Mouse (Mus musculus) MN1 (cell line): ENCODE results near the gene Khdc1a.
"Not testable (repeated sequence)": the region's sequence is repeated elsewhere in the genome, so short reads cannot be mapped to it uniquely, and the experiment has no call there.

Experiments used
- DNase-seq: peaks from one replicate; pipeline ENCODE4 v3.0.0-alpha.2; 2016; ENCODE audit warnings: low spot score

Khdc1a gene

GRCm38 (mm10) chr1:21349341-21349740 is at the start of gene Khdc1a:
Khdc1a (plus strand) TSS chr1:21349641.
- no peak for DNase-seq

GRCm38 (mm10) chr1:21299826-21300225 is 49.6 kb upstream of the Khdc1a start:
- DNase-seq: no peak

- no peak for DNase-seq
Observed at GRCm38 (mm10) chr1:21301686-21302085, 47.8 kb upstream of the Khdc1a start.

DNA sequence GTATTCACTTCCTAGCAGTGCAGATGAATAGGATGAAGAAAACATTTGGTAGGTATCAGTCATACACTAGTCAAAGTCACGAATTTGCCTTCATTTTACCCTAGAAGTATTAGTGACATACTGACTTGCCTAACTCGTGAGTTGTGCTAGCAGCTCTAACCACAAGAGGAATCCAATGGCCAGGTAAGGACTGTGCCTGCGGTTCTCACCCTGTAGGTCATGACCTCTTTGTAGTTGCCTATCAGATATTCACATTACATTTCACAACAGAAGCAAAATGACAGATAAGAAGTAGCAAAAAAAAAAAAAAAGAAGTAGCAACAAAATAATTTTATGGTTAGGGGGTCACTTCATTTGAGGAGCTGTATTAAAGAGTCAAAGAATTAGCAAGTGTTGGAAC is 45.3 kb upstream of the Khdc1a start:
- DNase-seq: no peak

- no peak for DNase-seq
Observed at GRCm38 (mm10) chr1:21304646-21305045, 44.8 kb upstream of the Khdc1a start.

DNA sequence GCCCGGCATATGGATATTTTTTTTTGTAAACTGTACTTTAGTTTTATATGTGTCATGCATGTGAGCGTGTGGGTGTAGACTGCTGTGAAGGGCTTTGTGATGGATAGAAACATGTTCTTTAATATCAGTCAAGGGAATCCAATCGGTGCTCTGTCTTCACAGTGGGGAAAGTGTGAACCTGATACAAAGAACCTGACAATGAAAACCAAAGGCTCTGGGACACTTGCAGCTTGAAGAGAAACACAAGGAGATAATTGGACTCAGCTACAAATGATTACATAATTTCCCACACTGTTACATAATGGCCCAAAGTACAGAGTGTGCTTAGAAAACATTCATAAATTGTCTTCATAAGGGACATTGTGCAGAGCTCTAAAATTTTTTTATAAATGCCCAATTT is 44.0 kb upstream of the Khdc1a start:
- no peak for DNase-seq

DNA sequence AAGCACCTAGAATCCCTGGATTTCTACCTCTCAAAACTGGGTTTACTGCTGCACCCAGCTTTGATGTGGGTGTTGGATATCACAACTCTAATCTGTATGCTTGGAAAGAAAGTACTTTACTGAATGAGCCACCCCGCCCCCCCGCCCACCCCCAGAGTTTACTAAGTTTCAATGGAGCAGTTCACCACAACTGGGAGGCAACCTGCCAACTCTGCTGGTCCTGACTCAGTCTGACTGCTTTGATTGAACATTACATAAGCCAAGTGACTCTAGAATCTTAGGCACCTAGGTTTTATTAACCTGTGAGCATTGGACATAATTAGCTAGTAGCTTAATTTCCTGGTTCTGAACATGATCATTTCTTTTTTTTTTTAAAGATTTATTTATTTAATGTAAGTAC is 35.1 kb upstream of the Khdc1a start:
- DNase-seq: no peak

DNA sequence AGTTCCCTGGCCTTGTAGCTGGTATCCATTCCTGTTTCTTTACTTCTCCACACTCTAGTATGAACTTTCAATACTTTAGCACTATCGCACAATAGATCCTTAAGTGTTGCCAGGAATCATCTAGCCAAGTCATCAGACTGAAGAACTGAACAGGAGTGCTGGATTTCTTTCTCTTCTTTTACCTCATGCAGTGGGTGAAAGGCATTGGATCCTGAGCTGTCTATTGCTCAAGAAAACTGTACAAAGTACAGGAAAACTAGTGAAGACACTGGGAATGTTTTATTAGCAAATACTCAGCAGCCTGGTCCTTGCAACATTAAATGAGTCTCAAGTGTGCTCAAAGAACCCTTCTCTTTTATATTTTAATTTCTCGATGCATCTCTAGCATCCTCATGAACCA is 33.7 kb upstream of the Khdc1a start:
- no peak for DNase-seq

DNA sequence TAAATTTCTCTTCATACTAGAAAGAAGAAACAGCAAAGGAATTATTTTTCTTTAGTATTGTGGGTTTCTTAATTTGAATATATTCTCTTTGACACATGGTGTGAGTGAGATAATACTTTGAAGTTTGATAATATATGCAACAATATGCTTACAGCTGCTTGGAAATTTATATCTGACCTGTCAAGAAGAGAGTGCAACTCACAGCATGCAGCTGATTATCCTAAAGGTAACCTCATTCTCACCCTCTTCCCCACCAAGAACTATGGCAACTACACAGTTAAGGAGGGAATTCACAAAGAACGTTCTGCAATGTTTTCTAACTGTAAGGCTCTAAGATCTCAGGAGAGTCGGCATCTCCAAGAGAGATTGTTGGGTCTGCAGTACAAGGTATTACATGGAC is 33.1 kb upstream of the Khdc1a start:
- no peak for DNase-seq

- DNase-seq: no peak
Observed at GRCm38 (mm10) chr1:21318202-21318601, 31.2 kb upstream of the Khdc1a start.

DNA sequence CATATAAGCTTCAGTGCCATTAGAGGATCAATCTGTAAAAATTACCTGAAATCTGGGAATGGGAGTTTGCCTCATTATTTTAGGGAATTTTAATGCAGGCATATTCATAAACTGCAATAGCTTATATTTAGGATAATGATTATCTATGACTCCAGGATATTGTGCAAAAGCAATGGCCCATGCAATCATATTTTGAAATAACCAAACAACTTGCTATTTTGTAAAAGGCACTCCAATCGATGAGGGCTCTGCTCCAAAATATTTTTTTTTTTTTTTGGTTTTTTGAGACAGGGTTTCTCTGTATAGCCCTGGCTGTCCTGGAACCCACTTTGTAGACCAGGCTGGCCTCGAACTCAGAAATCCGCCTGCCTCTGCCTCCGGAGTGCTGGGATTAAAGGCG is 29.2 kb upstream of the Khdc1a start:
- DNase-seq: not testable (repeated sequence)

- DNase-seq: no peak
Observed at GRCm38 (mm10) chr1:21321656-21322055, 27.8 kb upstream of the Khdc1a start.

GRCm38 (mm10) chr1:21323996-21324574 is 25.4 kb upstream of the Khdc1a start:
- DNase-seq: no peak

- no peak for DNase-seq
Observed at GRCm38 (mm10) chr1:21324633-21325032, 24.8 kb upstream of the Khdc1a start.

GRCm38 (mm10) chr1:21326733-21327132 is 22.7 kb upstream of the Khdc1a start:
- DNase-seq: no peak

DNA sequence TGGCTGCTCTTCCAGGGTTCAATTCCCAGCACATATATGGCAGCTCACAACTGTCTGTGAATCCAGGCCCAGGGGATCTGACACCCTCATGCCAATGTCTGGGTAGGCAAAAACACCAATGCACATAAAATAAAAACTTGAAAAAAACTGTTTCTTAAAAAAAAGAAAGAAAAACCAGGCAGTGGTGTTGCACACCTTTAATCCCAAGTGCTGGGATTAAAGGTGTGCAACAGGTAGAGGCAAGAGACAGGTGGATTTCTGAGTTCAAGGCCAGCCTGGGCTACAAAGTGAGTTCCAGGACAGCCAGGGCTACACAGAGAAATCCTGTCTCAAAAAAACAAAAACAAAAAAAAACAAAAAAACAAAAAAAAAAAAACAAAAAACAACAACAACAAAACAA is 18.3 kb upstream of the Khdc1a start:
- DNase-seq: not testable (repeated sequence)

DNA sequence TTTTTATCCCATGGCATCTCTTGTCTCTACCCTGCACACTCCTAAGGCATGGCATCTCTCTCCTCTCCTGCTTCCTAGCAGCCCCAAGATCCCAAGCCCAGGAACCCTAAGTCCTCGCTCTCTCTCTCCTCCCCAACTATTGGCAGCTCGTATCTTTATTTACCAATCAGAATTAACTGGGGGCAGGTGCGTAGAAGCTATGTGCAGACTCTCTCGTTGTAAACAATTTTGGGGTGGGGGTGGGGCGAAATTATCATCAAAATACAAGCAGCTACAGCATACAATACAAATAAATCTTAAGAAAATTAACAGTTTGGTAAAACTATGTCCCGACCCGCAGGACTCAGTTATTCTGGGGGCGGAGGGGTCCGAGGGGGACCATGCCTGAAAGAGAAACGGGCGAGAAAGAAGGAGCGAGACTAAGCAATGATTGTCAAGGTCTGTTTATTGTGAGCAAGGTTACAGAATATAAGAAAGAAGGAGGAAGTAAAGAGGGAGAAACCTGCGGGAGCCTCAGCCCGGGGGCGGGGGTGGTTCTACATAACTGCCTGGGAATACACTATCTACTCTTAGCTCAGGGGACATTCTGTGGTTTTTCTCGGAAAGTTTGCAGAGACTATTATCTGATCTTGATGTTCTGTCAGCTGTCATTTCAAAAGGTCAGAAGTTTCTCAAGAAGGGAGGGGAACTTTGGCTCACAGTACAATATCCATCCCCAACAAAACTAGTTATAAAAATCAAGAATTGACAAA is 16.0 kb upstream of the Khdc1a start:
- DNase-seq: no peak

- no peak for DNase-seq
Observed at GRCm38 (mm10) chr1:21335836-21336235, 13.6 kb upstream of the Khdc1a start.

DNA sequence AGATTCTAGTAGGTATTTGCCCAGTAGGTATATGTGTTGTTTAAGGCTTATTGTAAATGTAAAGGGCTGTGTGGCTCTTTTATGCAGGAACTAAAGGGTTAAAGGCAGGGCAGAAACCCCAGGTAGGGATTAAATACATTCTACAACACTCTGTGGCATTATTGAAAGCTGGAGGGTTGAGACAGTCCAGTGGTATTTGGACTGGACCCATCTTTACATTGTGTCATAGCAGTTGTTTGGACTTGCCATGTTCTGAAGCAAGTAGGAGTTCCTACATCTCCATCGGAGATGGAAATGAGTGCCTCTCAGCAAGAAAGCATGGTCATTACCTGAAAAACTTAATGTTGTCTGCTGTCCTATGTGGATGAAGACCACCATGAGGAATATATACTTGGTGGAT is 8.7 kb upstream of the Khdc1a start:
- DNase-seq: no peak

DNA sequence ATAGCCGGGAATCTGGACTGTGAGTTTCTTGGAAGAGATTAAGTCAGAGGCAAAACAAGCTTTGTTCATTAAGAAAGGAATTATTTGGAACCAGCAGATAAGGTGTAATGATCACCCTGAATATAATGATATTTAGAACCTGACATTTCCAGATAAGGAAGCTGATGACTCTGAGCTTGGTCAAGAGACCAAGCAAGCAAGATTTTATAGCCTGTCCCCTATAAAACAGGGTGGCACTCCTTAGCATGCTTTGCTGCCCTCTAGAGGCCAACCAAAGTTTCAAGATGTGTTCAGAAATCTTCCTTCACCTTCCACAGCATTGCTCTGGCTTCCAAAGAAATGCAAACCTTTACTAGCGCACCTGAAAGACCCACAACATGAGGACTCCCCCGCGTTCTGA is 5.2 kb upstream of the Khdc1a start:
- DNase-seq: no peak

DNA sequence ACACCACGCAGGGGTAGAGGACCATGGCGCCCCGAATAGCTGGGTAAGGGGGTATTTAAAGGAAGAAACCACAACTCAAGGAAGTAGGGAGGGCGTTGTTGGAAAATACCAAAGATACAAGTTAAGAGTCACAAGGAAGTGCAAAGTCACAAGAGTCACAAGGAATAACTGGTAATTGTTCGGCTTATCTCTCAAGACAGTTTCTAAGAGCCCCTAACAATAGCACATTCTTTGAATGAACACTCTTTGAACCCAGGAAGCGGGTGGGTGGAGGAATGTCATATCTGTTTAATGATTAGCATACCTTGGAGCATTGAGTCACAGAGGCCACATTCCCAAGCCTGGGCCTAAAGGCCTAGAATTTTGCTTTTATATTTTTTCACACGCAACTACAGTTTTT is 4.7 kb upstream of the Khdc1a start:
- not testable (repeated sequence) for DNase-seq

DNA sequence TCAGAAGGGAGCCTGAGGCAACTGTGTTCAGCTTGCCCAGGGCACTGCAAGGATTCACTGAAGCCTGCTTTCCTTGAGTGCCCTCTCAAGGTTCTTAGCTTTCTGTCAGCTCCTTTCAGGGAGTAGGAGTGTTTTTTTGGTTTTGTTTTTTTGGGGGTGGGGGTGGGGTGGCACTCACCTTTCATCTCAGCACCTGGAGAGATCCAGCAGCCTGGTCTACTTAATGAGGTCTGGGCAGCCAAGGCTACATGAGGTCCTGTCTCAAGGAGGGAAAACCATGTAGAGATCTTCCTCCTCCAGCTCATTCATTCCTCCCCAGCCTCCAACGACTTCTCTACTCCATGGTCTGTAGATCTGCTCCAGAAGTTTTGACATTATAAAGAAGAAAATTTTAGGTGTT is 18.6 kb downstream of the Khdc1a start, which contains the start of gene Khdc1c:
Gene Khdc1c (plus strand): TSS at position 301 of the 400 bp plus-strand sequence.
- not testable (repeated sequence) for DNase-seq

- DNase-seq: no peak
Observed at GRCm38 (mm10) chr1:21383256-21383655, 33.8 kb downstream of the Khdc1a start, which contains the start of gene Khdc1b. Khdc1b (plus strand) TSS chr1:21383556.
